Mouse (Mus musculus) gastrocnemius, adult 18-20 months (tissue): ENCODE data around the gene St3gal5. TPM values are rescaled to one million over a fixed set of nuclear protein-coding genes. Genes with fewer than 3 reads are reported as not detected.

Source experiments
- DNase-seq: peaks from one replicate; pipeline ENCODE4 v3.0.0; 2021; ENCODE audit warnings: low spot score
- total RNA-seq, 2 experiments: library from RNA; stranded (reverse); gene quantifications; 2 replicates each; pipeline ENCODE4 v1.2.3; 2021

Gene St3gal5
- total RNA-seq, 2 experiments from 2014 or later, result 58.1 to 85.3 TPM

GRCm38 (mm10) chr6:72096669-72097068 is 723 bp upstream of the St3gal5 start:
- DNase-seq, result no peak

GRCm38 (mm10) chr6:72098021-72098655 is 746 bp downstream of the St3gal5 start:
- no peak for DNase-seq

- no peak for DNase-seq
Measured at GRCm38 (mm10) chr6:72098691-72099090, 1.3 kb downstream of the St3gal5 start.

- no peak for DNase-seq
Measured at GRCm38 (mm10) chr6:72099281-72099680, 1.9 kb downstream of the St3gal5 start.

- DNase-seq, result no peak
Measured at GRCm38 (mm10) chr6:72100171-72100570, 2.8 kb downstream of the St3gal5 start.

GRCm38 (mm10) chr6:72100939-72101338 is 3.5 kb downstream of the St3gal5 start:
- no peak for DNase-seq

GRCm38 (mm10) chr6:72101386-72101785 is 4.0 kb downstream of the St3gal5 start:
- DNase-seq, result no peak

GRCm38 (mm10) chr6:72102066-72102465 is 4.7 kb downstream of the St3gal5 start:
- no peak for DNase-seq

GRCm38 (mm10) chr6:72104534-72104933 is 7.1 kb downstream of the St3gal5 start:
- DNase-seq, result no peak

- no peak for DNase-seq
Measured at GRCm38 (mm10) chr6:72108941-72109892, 11.8 kb downstream of the St3gal5 start.

GRCm38 (mm10) chr6:72110577-72110976 is 13.2 kb downstream of the St3gal5 start:
- no peak for DNase-seq

GRCm38 (mm10) chr6:72112575-72112974 is 15.2 kb downstream of the St3gal5 start:
- peak; percentile 37 for DNase-seq

GRCm38 (mm10) chr6:72113093-72113702 is 15.8 kb downstream of the St3gal5 start:
- no peak for DNase-seq

GRCm38 (mm10) chr6:72114902-72115301 is 17.5 kb downstream of the St3gal5 start:
- DNase-seq, result no peak

GRCm38 (mm10) chr6:72117322-72117968 is 20.1 kb downstream of the St3gal5 start:
- no peak for DNase-seq

- DNase-seq, result no peak
Measured at GRCm38 (mm10) chr6:72119870-72120269, 22.5 kb downstream of the St3gal5 start.

- peak; percentile 70 for DNase-seq
Measured at GRCm38 (mm10) chr6:72121301-72121700, 23.9 kb downstream of the St3gal5 start.

GRCm38 (mm10) chr6:72122515-72122914 is 25.1 kb downstream of the St3gal5 start:
- no peak for DNase-seq

GRCm38 (mm10) chr6:72124315-72125103 is 27.1 kb downstream of the St3gal5 start:
- DNase-seq, result peak; percentile 71

- DNase-seq, result no peak
Measured at GRCm38 (mm10) chr6:72126128-72126917, 28.9 kb downstream of the St3gal5 start.
